17 mouse cellular contexts compared by ENCODE assay signal in genomic region chr10:18987907-18988199, GRCm38 (mm10). TPM values are rescaled to one million over a fixed set of nuclear protein-coding genes. Genes with fewer than 3 reads are reported as not detected.
DNase-seq lines count a peak whose midpoint lies in the region; ATAC-seq and TF ChIP-seq lines count a peak whose summit lies in the region.
"Had no signal": no experiment of that assay in that cellular context is flagged by ENCODE, and none has a peak within 500 bp of the region (broad histone marks: within the 10 kb centered on the region; RNA-seq: fewer than 3 reads in every experiment).

No protein-coding gene starts in this region.

- H3K4me3 ChIP-seq in embryonic facial prominence, embryonic 14.5 days (ENCODE audit: low read depth, low read length) = no peak overlapping the region
- no peak overlapping the region for H3K4me3 ChIP-seq in embryonic facial prominence, embryonic 10.5 days
- H3K4me3 ChIP-seq in lung, postnatal 0 days (ENCODE audit: low read depth, low read length) = no peak overlapping the region
- H3K4me3 ChIP-seq: embryonic facial prominence, embryonic 12.5 days; forebrain, embryonic 12.5 days; heart, embryonic 12.5 days; hindbrain, embryonic 15.5 days had no signal

- no peaks in the 10 kb centered on the region for H3K9me3 ChIP-seq in embryonic facial prominence, embryonic 14.5 days (ENCODE audit: control insufficient read depth, low read length)
- no peaks in the 10 kb centered on the region for H3K9me3 ChIP-seq in embryonic facial prominence, embryonic 10.5 days
- H3K9me3 ChIP-seq in lung, postnatal 0 days (ENCODE audit: low read length) = no peaks in the 10 kb centered on the region
- H3K9me3 ChIP-seq: embryonic facial prominence, embryonic 12.5 days; forebrain, embryonic 12.5 days; heart, embryonic 12.5 days; hindbrain, embryonic 15.5 days had no signal

- no peak for TF ChIP-seq EP300 in lung, postnatal 0 days (IDR thresholded peaks at IDR 0.05)

- whole genome bisulfite sequencing in embryonic facial prominence, embryonic 14.5 days = 54% methylated on average over 2 of the region's 2 CpGs
- WGBS in embryonic facial prominence, embryonic 10.5 days = 67% methylated on average over 2 of the region's 2 CpGs
- 67% methylated on average over 2 of the region's 2 CpGs for WGBS in lung, postnatal 0 days

- H3K4me1 ChIP-seq in embryonic facial prominence, embryonic 14.5 days (ENCODE audit: control insufficient read depth, insufficient read depth, low read length) = peaks cover 6% of the 10 kb centered on the region; the same call in 1 of the 2 replicates
- H3K4me1 ChIP-seq in embryonic facial prominence, embryonic 10.5 days = peaks cover 7% of the 10 kb centered on the region
- H3K4me1 ChIP-seq in lung, postnatal 0 days (ENCODE audit: insufficient read depth, low read depth, low read length) = no peaks in the 10 kb centered on the region
- H3K4me1 ChIP-seq: hindbrain, embryonic 15.5 days had no signal

- TF ChIP-seq CTCF in lung, postnatal 0 days (IDR thresholded peaks at IDR 0.05) = no peak

- H3K27ac ChIP-seq in embryonic facial prominence, embryonic 14.5 days (replicated peaks; ENCODE audit: low read depth, low read length) = no peak overlapping the region
- H3K27ac ChIP-seq in embryonic facial prominence, embryonic 10.5 days (replicated peaks) = no peak overlapping the region
- H3K27ac ChIP-seq in lung, postnatal 0 days (ENCODE audit: low read length) = no peak overlapping the region
- H3K27ac ChIP-seq: embryonic facial prominence, embryonic 12.5 days; forebrain, embryonic 12.5 days; hindbrain, embryonic 15.5 days had no signal

- H3K4me2 ChIP-seq in embryonic facial prominence, embryonic 14.5 days (ENCODE audit: low read depth, low read length) = no peak overlapping the region
- no peak overlapping the region for H3K4me2 ChIP-seq in lung, postnatal 0 days (replicated peaks; ENCODE audit: low read depth, low read length)
- H3K4me2 ChIP-seq: embryonic facial prominence, embryonic 12.5 days; forebrain, embryonic 12.5 days; heart, embryonic 12.5 days; hindbrain, embryonic 15.5 days had no signal

- no peaks in the 10 kb centered on the region for H3K27me3 ChIP-seq in embryonic facial prominence, embryonic 14.5 days (replicated peaks; ENCODE audit: control insufficient read depth, insufficient read depth, low read length)
- no peaks in the 10 kb centered on the region for H3K27me3 ChIP-seq in embryonic facial prominence, embryonic 10.5 days (replicated peaks; ENCODE audit: low read depth, poor library complexity, severe bottlenecking)
- H3K27me3 ChIP-seq in lung, postnatal 0 days (replicated peaks; ENCODE audit: insufficient read depth, low read length) = no peaks in the 10 kb centered on the region
- H3K27me3 ChIP-seq: embryonic facial prominence, embryonic 12.5 days; forebrain, embryonic 12.5 days; hindbrain, embryonic 15.5 days had no signal

- no peaks in the 10 kb centered on the region for H3K36me3 ChIP-seq in embryonic facial prominence, embryonic 14.5 days (ENCODE audit: control insufficient read depth, insufficient read depth, low read length)
- H3K36me3 ChIP-seq in embryonic facial prominence, embryonic 10.5 days (replicated peaks) = no peaks in the 10 kb centered on the region
- no peaks in the 10 kb centered on the region for H3K36me3 ChIP-seq in lung, postnatal 0 days (ENCODE audit: insufficient read depth, low read length)
- H3K36me3 ChIP-seq: embryonic facial prominence, embryonic 12.5 days; forebrain, embryonic 12.5 days; heart, embryonic 12.5 days; hindbrain, embryonic 15.5 days had no signal

- no peak overlapping the region for H3K9ac ChIP-seq in embryonic facial prominence, embryonic 14.5 days (ENCODE audit: low read depth, low read length)
- no peak overlapping the region for H3K9ac ChIP-seq in lung, postnatal 0 days (replicated peaks; ENCODE audit: low read depth)
- H3K9ac ChIP-seq: embryonic facial prominence, embryonic 12.5 days; forebrain, embryonic 12.5 days; heart, embryonic 12.5 days; hindbrain, embryonic 15.5 days had no signal

- ATAC-seq in embryonic facial prominence, embryonic 14.5 days (ENCODE audit: low read depth) = no peak
- ATAC-seq in CD4-positive, CD25-positive, alpha-beta regulatory T cell, adult 4 months = peak; percentile 20
- ATAC-seq in lung, postnatal 0 days = no peak
- ATAC-seq: forebrain, embryonic 16.5 days had no signal

- peak; percentile 14 for DNase-seq in embryonic facial prominence, embryonic 14.5 days (ENCODE audit: low spot score)
- no peak for DNase-seq in embryonic facial prominence, embryonic 10.5 days (ENCODE audit: low spot score)
- peak; percentile 17 for DNase-seq in induced T-regulatory cell, adult 2 months (ENCODE audit: low read depth)
- DNase-seq in lung, postnatal 0 days (ENCODE audit: low spot score) = no peak
- DNase-seq in thymus, adult 18-20 months = no peak
- DNase-seq in thymus, postnatal 0 days (ENCODE audit: low spot score) = no peak
- DNase-seq: adrenal gland, postnatal 10 days; cerebellum, adult 11 months; cerebellum, adult 8-10 months; cerebellum, postnatal 14 days; gastrocnemius, postnatal 14 days had no signal

RNA-seq across cellular contexts. Expression of gene Tnfaip3, which starts 27.6 kb away (rescaled TPM):
- polyA plus RNA-seq in embryonic facial prominence, embryonic 14.5 days (2014; fragmentation: Nextera tagmentation; extraction: Ambion mirVana) = 4.7 and 4.8 TPM in 2 replicates
- polyA plus RNA-seq in embryonic facial prominence, embryonic 10.5 days (2016; fragmentation: Nextera tagmentation; extraction: Ambion mirVana) = 1.4 and 1.6 TPM in 2 replicates
- 10 to 100 TPM; 36.6 to 47.4 TPM for polyA plus RNA-seq in CD4-positive, CD25-positive, alpha-beta regulatory T cell, adult 4 months (2017; shearing (Covaris generic))
- polyA plus RNA-seq in lung, postnatal 0 days (2015; fragmentation: Nextera tagmentation; extraction: Ambion mirVana) = 4.9 and 9.5 TPM in 2 replicates
- polyA plus RNA-seq in thymus, postnatal 0 days (2015; fragmentation: Nextera tagmentation; extraction: Ambion mirVana) = 26.6 and 27.6 TPM in 2 replicates

Comparison
In these comparisons a context has a peak if more than half of its experiments do, and no peak if none do; other contexts are left out.
1. DNase-seq: peak in embryonic facial prominence, embryonic 14.5 days (single experiment) and induced T-regulatory cell, adult 2 months (single experiment); none in embryonic facial prominence, embryonic 10.5 days (single experiment), lung, postnatal 0 days (single experiment), thymus, adult 18-20 months (0 of 2) and thymus, postnatal 0 days (single experiment).